Mouse (Mus musculus): ENCODE measurements around the gene Hsd17b1. TPM values are rescaled to one million over a fixed set of nuclear protein-coding genes. Genes with fewer than 3 reads are reported as not detected.

Gene Hsd17b1
- polyA plus RNA-seq, 1 experiment from 2014 or later: 0.29 TPM

DNA sequence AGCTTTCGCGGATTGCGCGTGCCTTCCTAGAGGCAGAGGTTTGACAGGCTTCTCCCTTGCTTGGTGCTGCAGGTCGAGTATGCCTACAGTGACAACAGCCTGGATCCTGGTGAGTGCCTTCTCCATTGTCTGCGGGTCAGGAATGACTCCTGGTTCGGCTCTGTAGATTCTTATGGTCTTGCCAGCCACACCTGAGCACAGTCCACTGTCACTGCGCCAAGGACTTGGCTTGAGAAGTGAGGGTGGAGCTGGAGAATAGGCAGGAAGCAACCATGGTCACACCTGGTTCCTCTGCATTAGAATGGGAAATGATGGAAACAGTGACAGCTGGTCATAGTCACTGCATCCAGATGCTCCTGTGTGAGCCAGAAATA lies 9.5 kb downstream of the Hsd17b1 start:
- Histone ChIP-seq H3K27me3 (replicated peaks) (no peaks in the 10 kb centered on the region), H3K4me1 (peaks cover 47% of the 10 kb centered on the region), H3K4me3 (replicated peaks) (peak overlapping the region; percentile 75), H3K9me3 (replicated peaks) (no peaks in the 10 kb centered on the region), H3K36me3 (peaks cover 39% of the 10 kb centered on the region), H3K4me2 (peak overlapping the region; percentile 89), H3K27ac (replicated peaks) (peak overlapping the region; percentile 91), H3K9ac (replicated peaks) (peak overlapping the region; percentile 78)
- 8% methylated on average over 8 of the region's 8 CpGs for WGBS
- no peak for ATAC-seq (ENCODE audit: low FRiP score)

DNA sequence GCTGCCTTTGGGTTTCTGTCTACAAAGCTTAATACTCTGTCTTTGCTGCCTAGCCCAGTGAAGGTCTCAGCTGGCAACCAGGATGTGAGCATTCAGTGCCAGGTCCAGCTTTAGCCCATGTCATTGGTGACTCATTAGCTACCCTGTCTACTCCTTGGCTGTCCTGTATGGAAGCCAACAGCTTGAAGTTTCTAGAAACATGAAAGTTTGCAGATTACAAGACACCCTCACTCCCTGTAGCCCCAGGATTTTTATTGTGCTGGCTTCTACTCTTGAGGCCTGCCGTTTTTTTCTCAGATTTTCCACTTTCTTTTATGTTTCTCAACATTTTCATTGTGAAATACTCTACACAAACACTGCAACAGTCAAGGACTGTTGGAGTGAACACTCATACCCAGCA lies 11.7 kb downstream of the Hsd17b1 start:
- Histone ChIP-seq H3K9ac (replicated peaks) (no peak overlapping the region), H3K4me2 (no peak overlapping the region), H3K4me1 (peaks cover 44% of the 10 kb centered on the region), H3K27ac (replicated peaks) (no peak overlapping the region), H3K36me3 (peaks cover 50% of the 10 kb centered on the region), H3K27me3 (replicated peaks) (no peaks in the 10 kb centered on the region), H3K9me3 (replicated peaks) (no peaks in the 10 kb centered on the region), H3K4me3 (replicated peaks) (no peak overlapping the region)
- no peak for ATAC-seq (ENCODE audit: low FRiP score)
- WGBS: 86% methylated on average over 1 of the region's 1 CpGs

DNA sequence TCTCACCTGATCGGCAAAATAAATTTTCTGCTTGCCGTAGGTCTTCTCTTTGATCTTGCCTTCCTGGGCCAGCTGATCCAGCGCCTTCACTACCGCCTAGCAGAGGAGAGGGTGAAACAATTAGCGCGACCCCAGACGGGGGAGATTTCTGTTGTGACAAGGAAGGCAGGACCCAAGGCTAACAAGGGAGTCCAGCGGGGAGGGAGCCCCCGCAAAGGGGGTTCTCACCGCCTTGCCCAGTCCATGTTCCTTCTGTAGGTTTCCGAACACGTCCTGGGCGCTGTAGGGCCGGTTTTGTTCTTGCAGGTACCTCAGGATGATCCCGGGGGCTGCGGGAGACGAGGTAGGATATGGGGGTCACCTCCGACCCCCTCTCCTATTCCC lies 16.7 kb downstream of the Hsd17b1 start:
- Histone ChIP-seq H3K9me3 (replicated peaks) (no peaks in the 10 kb centered on the region), H3K27ac (replicated peaks) (peak overlapping the region; percentile 95), H3K27me3 (replicated peaks) (no peaks in the 10 kb centered on the region), H3K9ac (replicated peaks) (peak overlapping the region; percentile 47), H3K4me3 (replicated peaks) (peak overlapping the region; percentile 81), H3K36me3 (peaks cover 71% of the 10 kb centered on the region), H3K4me1 (peaks cover 23% of the 10 kb centered on the region), H3K4me2 (peak overlapping the region; percentile 90)
- ATAC-seq (ENCODE audit: low FRiP score): 0 out of 2 replicates have a peak, but pooled peaks have one; percentile 29
- 0% methylated on average over 18 of the region's 18 CpGs for WGBS

DNA sequence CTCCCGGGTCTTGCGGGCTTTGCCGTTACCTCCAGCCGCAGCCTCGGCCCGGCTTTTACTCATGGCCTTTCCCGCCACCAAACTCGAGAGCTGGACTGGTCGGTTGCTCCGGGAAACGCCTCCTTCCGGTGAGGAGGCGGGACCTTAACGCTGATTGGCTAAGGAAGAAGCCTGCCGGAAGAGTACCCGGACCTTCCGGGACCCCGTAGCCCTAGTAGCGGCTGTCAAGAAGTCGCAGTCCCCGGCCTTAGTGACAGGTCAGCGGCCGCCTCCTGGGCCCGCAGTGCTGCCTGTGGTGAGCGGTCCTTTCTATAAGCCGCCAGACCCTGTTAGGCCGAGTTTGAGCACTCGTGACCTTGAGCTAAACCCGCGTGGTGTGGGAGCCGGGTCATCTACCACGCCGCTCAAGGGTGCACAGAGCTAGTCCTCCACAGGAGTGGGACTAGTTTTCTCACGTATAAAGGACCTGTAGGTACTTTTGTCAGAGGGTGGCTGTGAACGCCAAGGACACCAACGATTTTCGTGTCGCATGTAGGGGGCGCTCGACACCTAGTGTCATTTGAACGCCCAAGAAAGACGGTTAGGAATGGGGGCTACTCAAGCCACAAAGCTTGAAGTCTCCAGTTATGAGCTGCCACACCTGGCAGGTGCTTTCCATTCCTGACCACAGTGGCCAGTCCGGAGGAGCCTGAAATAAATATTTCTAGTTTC lies 17.3 kb downstream of the Hsd17b1 start, which contains the start of gene Psmc3ip:
Gene Psmc3ip, minus strand, starts transcription at position 123 of the 711 bp plus-strand sequence.
- Histone ChIP-seq H3K27ac (replicated peaks) (peak within 1 kb of the TSS; percentile 95), H3K36me3 (peaks cover 71% of the 10 kb centered on the region), H3K4me3 (replicated peaks) (peak within 1 kb of the TSS; percentile 81), H3K4me2 (peak within 1 kb of the TSS; percentile 90), H3K4me1 (peaks cover 23% of the 10 kb centered on the region), H3K9ac (replicated peaks) (peak within 1 kb of the TSS; percentile 80), H3K27me3 (replicated peaks) (no peaks in the 10 kb centered on the region), H3K9me3 (replicated peaks) (no peaks in the 10 kb centered on the region)
- peak; percentile 95 for ATAC-seq (ENCODE audit: low FRiP score)
- under 1% methylated on average over 43 of the region's 43 CpGs for WGBS

DNA sequence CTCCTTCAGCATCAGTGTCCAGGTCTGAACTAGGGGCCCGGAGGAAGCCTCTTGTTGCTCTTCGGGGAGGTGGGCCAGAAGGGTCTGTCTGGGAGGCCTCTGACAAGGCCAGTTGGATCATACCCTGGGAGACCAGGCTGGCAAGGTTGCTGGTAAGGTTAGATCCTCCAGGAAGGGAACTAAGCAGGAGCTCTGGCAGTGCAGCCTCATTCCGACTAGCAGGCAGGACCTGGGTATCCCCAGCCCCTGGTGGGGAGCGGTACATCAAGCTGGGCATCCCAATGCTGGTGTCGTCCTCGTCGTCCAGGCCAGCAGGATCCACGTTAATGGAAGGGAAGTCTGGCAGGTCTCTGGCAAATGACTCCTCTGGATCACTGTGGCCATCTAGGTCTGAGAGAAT lies 20.0 kb downstream of the Hsd17b1 start:
- no peak overlapping the region for H3K27ac ChIP-seq (replicated peaks)
- peaks cover 23% of the 10 kb centered on the region for H3K4me1 ChIP-seq
- no peak overlapping the region for H3K4me3 ChIP-seq (replicated peaks)
- H3K36me3 ChIP-seq: peaks cover 68% of the 10 kb centered on the region
- WGBS: 92% methylated on average over 8 of the region's 8 CpGs
- no peak for ATAC-seq (ENCODE audit: low FRiP score)
- no peak overlapping the region for H3K4me2 ChIP-seq
- no peaks in the 10 kb centered on the region for H3K9me3 ChIP-seq (replicated peaks)
- H3K9ac ChIP-seq (replicated peaks): no peak overlapping the region
- no peaks in the 10 kb centered on the region for H3K27me3 ChIP-seq (replicated peaks)

DNA sequence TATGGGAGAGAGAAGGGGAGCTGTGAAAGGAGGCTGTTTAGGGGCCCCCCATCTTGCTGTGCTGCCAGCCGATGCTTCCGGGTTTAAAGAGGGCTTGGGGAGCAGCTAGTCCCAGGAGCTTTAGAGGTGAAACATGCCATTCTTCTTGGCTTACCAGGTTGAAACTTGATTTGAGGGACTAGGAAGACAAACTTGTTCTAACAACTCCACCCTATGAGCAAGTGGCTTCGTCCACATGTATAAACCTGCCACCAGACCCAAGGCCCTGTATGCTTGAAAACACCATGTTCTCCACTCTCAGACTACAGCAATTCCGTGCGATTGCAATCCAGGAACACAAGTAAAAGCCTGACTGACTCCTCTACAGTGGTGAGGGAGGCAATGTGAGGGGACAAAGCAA lies 24.8 kb downstream of the Hsd17b1 start:
- Histone ChIP-seq H3K27me3 (replicated peaks) (no peaks in the 10 kb centered on the region), H3K4me3 (replicated peaks) (no peak overlapping the region), H3K36me3 (peaks cover 58% of the 10 kb centered on the region), H3K4me1 (no peaks in the 10 kb centered on the region), H3K4me2 (no peak overlapping the region), H3K27ac (replicated peaks) (no peak overlapping the region), H3K9me3 (replicated peaks) (no peaks in the 10 kb centered on the region), H3K9ac (replicated peaks) (no peak overlapping the region)
- no peak for ATAC-seq (ENCODE audit: low FRiP score)
- 88% methylated on average over 5 of the region's 5 CpGs for WGBS

DNA sequence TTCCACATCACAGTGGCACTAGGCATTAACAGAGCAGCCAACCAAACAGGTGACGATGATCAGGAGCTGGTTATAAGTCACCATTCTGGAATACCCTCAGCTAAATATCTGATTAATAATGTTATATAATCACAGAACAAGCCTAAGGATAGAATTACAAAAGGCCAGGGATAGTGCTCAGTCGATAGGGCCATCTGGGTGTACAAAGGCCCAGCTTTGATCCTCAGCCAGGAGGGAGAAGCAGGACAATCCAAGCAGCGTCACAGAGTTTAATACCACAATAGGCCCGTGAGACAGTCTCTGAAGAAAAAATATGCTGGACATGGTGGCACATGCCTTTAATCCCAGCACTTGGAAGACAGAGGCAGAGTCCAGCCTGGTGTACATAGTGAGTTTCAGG lies 31.1 kb downstream of the Hsd17b1 start:
- Histone ChIP-seq H3K9ac (replicated peaks) (no peak overlapping the region), H3K4me1 (peaks cover 4% of the 10 kb centered on the region; the same call in 1 of the 2 replicates), H3K4me2 (no peak overlapping the region), H3K4me3 (replicated peaks) (no peak overlapping the region), H3K27me3 (replicated peaks) (no peaks in the 10 kb centered on the region), H3K9me3 (replicated peaks) (no peaks in the 10 kb centered on the region), H3K27ac (replicated peaks) (no peak overlapping the region), H3K36me3 (peaks cover 4% of the 10 kb centered on the region)
- 58% methylated on average over 4 of the region's 4 CpGs for WGBS
- no peak for ATAC-seq (ENCODE audit: low FRiP score)

DNA sequence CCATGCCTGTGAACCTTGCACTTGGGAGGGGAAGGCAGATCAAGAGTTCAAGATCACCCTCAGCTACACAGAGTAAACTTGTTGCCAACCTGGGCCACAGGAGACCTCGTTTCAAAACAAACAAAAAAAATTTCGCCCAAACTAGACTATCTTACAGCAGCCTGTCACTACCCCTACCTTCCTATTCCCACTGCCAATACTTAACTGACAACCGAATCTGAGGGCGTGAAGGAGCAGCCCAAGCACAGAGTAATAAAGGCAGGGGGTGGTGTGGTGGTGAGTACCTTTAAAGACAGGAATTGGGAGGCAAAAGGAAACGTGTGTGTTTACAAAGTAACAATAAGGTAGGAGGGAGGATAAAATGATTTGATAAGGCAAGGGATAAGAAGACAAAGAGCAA lies 32.5 kb downstream of the Hsd17b1 start:
- H3K27ac ChIP-seq (replicated peaks): no peak overlapping the region
- peaks cover 18% of the 10 kb centered on the region for H3K4me1 ChIP-seq
- no peak overlapping the region for H3K4me2 ChIP-seq
- H3K27me3 ChIP-seq (replicated peaks): no peaks in the 10 kb centered on the region
- no peak overlapping the region for H3K9ac ChIP-seq (replicated peaks)
- WGBS: 62% methylated on average over 5 of the region's 5 CpGs
- no peaks in the 10 kb centered on the region; the same call in 1 of the 2 replicates for H3K36me3 ChIP-seq
- H3K4me3 ChIP-seq (replicated peaks): no peak overlapping the region
- no peaks in the 10 kb centered on the region for H3K9me3 ChIP-seq (replicated peaks)
- no peak for ATAC-seq (ENCODE audit: low FRiP score)

DNA sequence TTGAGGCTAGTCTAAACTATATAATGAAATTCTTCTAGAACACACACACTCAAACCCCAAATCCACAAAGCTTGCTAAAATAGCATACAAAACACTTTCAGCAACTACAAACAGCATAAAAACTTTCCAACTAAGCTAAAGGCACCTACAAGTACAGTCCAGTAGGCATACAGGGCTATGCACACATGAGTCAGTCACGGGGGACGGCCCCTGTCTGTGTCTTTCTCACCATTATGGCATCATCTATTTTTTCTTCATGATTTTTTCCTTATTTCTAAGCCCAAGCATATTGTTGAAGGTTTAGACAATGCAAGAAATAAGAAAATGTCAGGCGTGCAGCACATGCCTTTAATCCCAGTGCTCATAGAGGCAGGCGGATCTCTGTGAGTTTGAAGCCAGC lies 33.0 kb downstream of the Hsd17b1 start:
- Histone ChIP-seq H3K27me3 (replicated peaks) (no peaks in the 10 kb centered on the region), H3K36me3 (no peaks in the 10 kb centered on the region; the same call in 1 of the 2 replicates), H3K4me3 (replicated peaks) (no peak overlapping the region), H3K9me3 (replicated peaks) (no peaks in the 10 kb centered on the region), H3K9ac (replicated peaks) (no peak overlapping the region), H3K4me1 (peaks cover 23% of the 10 kb centered on the region), H3K4me2 (no peak overlapping the region), H3K27ac (replicated peaks) (no peak overlapping the region)
- no peak for ATAC-seq (ENCODE audit: low FRiP score)
- 92% methylated on average over 4 of the region's 4 CpGs for WGBS

DNA sequence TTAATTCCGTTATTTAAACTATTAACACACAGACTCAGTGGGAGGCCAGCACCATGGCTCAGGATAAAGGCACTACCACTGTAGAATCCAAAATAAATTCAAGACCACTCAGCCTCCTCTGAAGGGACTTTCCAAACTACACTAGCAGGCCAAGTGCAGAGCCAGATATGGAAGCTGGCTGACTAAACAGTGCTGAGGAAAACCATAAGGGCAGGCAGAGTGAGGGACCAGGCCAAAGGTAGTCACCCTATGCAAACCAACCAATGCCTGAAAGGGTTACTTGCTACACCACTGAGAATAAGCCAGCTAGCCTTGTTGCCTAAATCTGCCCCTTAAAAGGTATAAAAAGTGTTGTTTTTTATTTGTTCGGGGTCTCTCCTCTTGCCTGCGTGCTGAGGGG lies 34.0 kb downstream of the Hsd17b1 start:
- Histone ChIP-seq H3K9ac (replicated peaks) (no peak overlapping the region), H3K9me3 (replicated peaks) (no peaks in the 10 kb centered on the region), H3K4me3 (replicated peaks) (no peak overlapping the region), H3K27ac (replicated peaks) (no peak overlapping the region), H3K4me2 (no peak overlapping the region), H3K36me3 (no peaks in the 10 kb centered on the region; the same call in 1 of the 2 replicates), H3K27me3 (replicated peaks) (no peaks in the 10 kb centered on the region), H3K4me1 (peaks cover 32% of the 10 kb centered on the region)
- ATAC-seq (ENCODE audit: low FRiP score): no peak
- 83% methylated on average over 3 of the region's 3 CpGs for WGBS

DNA sequence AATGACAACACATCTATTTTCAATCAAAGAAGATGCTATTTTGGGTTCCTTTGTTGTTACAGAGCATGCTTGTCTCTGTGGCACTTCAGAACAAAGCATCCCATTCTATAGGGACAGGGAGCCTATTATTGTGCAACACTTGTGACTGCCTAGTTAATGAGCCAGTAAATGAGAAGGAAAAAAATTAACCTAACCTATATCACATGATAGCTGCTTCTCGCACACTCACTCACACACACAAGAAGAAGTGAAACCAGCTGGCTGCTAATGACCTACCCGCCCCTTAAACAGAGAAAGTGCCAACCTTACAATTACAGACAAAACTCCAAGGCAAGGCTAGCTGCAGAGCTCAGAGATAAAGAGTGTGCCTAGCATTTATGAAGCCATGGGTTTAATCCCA lies 37.4 kb downstream of the Hsd17b1 start:
- no peak overlapping the region for H3K4me3 ChIP-seq (replicated peaks)
- peaks cover 52% of the 10 kb centered on the region for H3K4me1 ChIP-seq
- H3K4me2 ChIP-seq: 0 out of 2 replicates have a peak overlapping the region, but pooled peaks have one; percentile 7
- no peak for ATAC-seq (ENCODE audit: low FRiP score)
- 19% methylated on average over 2 of the region's 2 CpGs for WGBS
- no peaks in the 10 kb centered on the region; the same call in 1 of the 2 replicates for H3K36me3 ChIP-seq
- H3K9me3 ChIP-seq (replicated peaks): no peaks in the 10 kb centered on the region
- H3K9ac ChIP-seq (replicated peaks): 0 out of 2 replicates have a peak overlapping the region, but pooled peaks have one; percentile 14
- peak overlapping the region; percentile 35; the same call in 1 of the 2 replicates for H3K27ac ChIP-seq (replicated peaks)
- H3K27me3 ChIP-seq (replicated peaks): no peaks in the 10 kb centered on the region

DNA sequence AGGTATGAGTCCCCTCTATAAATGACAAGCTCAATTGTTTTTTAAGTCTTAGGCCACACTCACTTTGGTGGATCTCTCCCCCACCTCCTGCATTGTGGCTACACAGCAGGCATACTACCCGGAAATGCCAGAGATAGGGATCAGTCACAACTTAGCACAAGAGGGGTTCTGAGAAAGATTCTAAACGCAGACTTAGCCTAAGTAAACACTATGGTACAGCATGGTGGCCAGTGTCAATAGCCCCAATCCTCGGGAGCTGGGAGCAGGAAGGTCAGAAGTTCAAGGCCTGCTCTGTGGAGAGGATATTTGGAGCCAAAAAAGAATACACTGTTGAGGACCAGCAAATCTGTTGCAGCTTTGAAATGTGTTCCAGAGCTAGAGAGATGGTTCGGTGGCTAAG lies 39.9 kb downstream of the Hsd17b1 start:
- peaks cover 56% of the 10 kb centered on the region for H3K4me1 ChIP-seq

More for the DNA sequence above, 39.9 kb downstream of the Hsd17b1 start:
- 63% methylated on average over 4 of the region's 4 CpGs for WGBS
- Histone ChIP-seq H3K36me3 (peaks cover 9% of the 10 kb centered on the region), H3K4me2 (peak overlapping the region; percentile 79), H3K4me3 (replicated peaks) (peak overlapping the region; percentile 89), H3K27ac (replicated peaks) (no peak overlapping the region), H3K9me3 (replicated peaks) (no peaks in the 10 kb centered on the region), H3K9ac (replicated peaks) (peak overlapping the region; percentile 93), H3K27me3 (replicated peaks) (no peaks in the 10 kb centered on the region)
- ATAC-seq (ENCODE audit: low FRiP score): no peak
